Mouse (Mus musculus): ENCODE results near the gene Dscaml1.

- TF ChIP-seq POLR2A (IDR thresholded peaks at IDR 0.05; ENCODE audit: low read depth, low read length) (no peak), CTCF (conservative IDR thresholded peaks at IDR 0.05; ENCODE audit: insufficient read depth, insufficient read length, low read depth, low read length) (no peak)
Measured at GRCm38 (mm10) chr9:45534472-45534988, 108.1 kb downstream of the Dscaml1 start.

Data from kidney, adult 2 months (tissue).